Mouse (Mus musculus) kidney, adult 11 months (tissue): Measurements from ENCODE around the gene Fas.

ENCODE experiments used
- DNase-seq: peaks from one replicate; pipeline ENCODE4 v3.0.0; 2022

Gene Fas

DNA sequence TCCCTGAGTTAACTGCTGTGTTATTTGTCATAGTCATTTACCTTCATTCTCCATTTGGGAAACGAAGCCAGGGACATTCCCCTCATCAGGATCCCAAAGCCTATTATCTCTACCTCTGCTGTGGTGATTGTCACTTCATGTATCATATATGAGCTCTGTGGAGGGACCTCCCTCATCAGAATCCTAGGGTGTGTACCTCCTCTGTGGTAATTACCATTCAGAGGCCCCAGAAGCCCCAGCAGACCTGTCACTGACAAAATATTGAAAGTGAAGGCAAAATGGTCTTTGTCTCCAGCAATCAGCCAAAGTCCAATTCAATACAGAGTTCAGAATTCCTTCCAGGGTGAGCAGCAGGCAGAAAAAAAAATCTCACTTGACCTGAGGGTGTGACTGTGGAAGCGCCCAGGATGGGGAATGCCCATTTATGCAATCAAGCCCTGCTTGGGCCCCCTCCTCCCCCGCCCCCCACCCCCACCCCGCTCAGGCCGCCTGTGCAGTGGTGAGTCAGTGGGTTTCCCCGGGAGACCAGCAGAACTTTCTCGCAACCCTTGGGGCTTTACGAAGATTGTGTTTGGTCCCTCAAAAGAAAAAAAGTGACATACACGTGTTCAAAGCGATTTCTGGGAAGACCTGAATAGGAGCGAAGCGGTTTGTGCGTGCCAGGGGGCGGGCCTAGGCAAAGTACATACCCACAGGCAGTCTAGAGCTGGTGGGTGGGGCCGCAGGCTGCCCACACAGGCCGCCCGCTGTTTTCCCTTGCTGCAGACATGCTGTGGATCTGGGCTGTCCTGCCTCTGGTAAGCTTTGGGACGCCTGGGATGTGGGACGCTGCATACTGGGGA is at the start of gene Fas:
Fas (plus strand) TSS at position 719 of the 842 bp plus-strand sequence.
- DNase-seq: peak; percentile 83

DNA sequence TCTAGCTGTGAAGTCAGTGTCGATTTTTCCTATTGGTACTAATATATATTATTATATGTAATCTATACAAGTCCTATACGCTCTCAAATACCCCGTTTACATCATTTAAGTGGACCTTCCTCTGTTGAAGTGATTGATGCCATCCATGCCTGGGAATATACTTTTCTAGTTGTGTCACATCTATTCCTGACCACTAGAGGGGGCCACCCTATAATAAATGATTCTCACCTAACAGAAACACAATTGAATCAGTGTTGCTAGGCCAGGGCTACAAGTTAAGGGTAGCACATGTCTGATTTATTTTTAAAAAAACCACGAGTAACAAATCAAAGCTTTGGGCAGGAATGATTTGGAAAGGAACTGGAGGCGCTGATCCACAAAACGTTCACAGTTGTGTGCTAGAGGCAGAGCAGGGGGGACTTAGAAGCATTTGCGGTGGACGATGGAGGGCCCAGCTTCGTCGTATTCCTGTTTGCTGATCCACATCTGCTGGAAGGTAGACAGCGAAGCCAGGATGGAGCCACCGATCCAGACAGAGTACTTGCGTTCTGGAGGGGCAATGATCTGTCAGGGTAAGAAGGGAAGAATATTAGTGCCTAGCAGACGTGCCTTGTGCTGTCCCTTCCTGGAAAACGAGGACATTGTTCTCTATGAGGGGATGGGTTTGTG is 49.1 kb upstream of the Fas start:
- DNase-seq: no peak

DNA sequence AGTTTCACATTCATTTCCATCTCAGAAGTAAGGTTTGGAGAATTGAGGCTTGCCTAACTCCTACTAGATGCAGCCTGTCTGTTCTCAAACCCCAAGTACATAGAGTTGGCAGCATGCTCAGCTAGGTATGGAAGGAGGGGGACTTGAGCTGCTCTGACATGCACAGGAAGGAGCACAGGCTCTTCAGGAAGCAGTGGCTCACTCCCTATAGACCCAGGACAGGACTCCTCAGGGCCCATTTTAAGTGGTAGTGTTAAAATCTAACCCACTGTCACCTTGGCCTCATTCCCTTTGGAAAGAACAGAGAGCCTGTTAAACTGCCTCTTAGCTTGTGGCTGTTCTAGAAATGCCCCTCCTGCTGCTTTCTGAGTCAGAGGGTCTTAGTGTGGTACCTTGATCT is 47.5 kb upstream of the Fas start:
- DNase-seq: no peak

DNA sequence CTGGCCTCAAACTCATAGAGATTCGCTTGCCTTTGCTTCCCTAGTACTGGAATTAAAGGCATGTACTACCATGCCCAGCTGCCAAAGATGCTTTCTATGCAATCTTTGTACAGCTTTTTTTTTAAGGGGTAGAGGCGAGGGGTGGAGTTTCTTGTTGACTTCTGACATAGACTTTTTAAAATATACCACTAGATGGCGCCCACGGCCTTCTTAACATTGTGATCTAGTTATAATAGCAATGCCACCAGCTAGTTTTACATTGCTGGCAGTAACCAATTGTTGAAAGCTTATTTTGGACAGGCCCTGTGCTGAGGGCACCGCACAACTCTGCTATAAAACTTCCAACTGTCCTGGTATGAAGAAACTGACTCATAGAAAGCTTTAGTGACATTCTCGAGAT is 46.4 kb upstream of the Fas start:
- peak; percentile 40 for DNase-seq

DNA sequence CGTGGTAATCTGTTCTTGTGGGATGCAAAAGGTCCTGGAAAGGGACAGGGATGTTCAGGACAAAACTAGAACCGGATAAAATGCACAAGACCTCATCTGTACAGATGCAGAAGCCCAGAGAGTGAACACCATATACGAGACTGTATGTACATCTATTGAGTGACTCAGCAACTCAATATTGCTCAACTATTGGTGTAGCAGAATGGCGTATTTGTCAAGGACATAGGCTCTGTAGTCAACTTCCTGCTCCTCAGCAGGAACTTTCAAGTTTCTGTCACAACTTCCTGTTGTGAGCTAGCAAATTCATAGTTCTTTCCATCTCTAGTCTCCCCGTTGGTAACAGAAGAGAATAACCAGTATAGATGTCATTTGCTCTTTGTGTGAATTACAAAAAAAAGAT is 41.9 kb upstream of the Fas start:
- DNase-seq: no peak

DNA sequence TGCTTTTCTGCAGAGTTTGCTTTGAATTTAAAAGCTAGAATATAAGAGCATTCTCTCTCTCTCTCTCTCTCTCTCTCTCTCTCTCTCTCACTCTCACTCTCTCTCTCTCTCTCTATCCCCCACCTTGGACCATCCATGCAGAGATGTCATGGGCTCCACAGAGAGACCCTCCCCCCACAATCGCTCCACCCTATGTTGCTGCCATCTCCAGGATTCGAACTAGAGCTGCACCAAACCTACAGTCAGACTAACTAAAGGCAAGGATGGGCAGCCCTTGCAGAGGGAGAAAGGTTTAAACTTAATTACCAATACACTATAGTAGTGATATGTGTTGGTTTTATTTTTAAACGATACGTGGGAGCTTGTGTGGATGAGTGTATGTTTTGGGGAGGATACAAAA is 39.8 kb upstream of the Fas start:
- DNase-seq: no peak

DNA sequence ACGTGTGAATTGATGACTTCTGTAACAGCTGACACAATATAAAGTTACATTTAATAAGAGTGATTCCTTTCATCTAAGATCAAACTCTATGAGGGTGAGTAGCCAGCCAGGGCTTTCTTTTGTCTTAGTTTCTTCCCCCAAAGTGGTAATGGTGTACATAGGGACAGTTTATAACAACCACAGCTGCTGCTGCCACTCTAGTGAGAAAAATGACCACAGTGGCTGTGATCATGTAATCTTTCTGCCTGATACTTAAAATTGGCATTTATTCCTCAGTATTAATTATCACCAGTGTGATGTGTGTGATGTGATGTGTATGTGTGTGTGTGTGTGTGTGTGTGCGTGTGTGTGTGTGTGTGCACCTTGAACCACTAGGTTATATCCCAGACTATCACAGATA is 38.6 kb upstream of the Fas start:
- DNase-seq: no peak

DNA sequence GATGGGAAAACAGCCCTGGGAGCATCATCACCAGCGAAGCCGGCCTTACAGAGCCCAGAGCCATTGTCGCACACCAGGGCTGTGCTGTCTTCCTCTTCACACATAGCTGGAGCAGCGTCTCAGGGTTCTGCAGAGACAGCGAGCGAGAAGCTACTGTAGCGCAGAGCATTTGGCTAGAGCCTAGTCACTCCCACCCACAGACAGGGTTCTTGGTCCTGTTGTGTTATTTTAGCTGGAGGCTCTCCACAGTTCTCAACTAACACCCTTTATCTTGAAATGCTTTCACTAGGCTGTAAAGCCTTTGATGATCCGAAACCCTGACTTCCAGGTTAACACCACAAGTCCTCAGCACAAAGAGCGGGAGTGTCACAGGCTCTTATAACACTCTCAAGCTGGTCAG is 38.0 kb upstream of the Fas start:
- DNase-seq: no peak

DNA sequence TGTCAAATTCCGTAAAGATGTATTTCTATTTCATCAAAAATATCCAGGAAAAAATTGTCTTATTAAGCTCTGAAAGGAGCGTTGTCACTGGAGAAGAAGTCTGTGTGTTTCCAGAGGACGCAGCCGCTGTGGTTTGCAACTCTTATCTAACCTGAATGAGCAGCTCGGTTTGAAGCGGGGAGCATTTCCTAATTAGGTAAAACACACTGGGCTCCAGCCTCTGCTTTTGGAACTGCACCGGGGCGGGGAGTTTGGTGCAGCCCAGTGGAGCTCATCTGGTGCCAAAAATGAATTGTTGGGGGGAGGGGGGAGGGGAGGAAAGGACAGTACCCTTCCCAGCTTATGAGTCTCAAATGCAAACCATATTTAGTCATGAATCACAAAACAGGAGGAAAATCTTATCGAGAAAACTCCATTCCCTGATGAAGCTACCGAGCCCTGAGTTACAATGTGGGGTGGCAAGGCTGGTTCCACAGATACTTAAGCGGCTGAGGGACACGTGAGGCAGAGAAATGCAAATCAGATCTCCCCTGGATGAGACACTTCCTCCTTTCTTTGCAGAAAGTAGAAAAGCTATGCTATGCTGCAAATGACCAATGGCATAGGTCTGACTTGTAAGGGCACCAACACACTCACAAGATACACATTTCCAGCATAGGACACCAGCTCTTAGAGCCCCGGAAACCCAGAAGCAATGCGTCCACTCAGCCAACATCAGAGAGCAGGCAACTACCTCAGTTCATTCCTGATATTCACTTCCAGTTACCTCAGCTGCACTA is 36.2 kb upstream of the Fas start:
- DNase-seq: no peak

DNA sequence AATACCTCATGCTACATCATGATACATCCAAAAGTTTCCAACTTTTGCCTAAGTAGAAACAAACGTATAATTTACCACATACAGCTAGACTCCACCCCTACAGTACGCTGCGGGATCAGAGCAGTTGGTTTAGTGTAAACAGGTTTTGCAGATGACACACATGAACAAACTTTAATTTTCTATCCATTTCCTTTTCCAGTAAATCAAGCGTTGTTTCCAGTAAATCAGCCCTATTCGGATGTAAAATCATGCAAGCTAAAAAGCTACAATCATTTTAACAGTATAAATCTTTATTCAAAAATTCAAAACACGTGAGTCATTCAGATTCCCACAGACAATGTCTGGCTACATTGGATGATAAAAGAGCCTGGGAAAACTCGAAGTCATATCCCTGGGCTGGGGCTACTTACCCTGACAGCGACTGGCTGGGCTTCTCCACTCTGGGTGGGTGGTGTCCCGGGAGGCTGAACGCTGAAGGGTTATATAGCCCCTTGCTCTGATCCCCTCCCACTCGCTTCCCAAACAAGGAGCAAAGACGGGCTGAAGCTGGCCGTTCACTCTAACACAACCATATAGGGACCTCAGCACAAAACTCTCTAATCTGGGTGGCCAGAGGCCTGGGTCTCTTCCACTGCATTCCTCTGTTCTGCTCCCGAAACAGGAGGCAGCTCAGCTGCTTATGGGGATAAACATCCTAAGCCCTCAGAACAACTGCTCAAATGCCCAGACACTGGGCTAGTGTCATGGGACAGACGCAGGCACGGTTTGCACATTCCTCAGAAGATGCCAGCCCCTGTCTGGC is 35.4 kb upstream of the Fas start, which contains the start of gene Acta2:
Acta2 (minus strand) TSS at position 711 of the 802 bp plus-strand sequence.
- DNase-seq: no peak

DNA sequence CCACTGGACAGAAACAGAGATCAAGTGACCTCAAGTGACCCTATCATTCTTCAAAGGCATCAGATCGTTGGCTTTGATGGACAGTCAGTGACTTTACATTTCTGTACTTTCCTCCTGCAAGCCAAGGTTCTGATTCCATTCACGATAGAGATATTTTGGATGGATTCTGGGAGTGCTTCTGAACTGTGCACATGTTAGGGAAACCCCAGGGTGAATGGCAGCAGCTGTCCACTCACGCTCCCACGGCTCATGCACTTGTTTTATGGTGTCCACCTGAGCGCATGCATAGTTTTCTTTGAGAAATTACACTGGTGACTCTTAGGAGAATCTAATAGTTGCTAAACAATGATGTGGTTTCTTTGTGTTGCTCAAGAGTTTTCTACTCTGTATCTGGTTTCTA is 34.3 kb upstream of the Fas start:
- DNase-seq: no peak

DNA sequence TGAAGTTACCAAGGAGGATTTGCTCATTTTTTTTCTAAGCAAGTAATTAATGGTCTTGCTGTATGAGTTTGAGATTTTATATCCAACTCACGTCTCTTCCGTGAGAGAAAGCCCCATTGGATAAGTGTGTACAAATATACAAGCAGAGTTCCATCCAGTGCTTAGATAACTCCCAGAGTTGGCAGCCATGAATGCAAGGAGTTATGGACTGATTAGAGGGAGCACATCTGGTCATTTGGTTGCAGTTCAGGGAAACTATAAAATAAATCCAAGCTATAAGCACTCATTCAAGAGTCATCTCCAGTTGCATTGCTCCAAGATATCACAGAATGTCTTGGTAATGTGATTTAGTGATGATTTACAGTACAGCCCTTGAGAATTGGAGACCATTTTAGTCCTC is 33.5 kb upstream of the Fas start:
- DNase-seq: no peak

DNA sequence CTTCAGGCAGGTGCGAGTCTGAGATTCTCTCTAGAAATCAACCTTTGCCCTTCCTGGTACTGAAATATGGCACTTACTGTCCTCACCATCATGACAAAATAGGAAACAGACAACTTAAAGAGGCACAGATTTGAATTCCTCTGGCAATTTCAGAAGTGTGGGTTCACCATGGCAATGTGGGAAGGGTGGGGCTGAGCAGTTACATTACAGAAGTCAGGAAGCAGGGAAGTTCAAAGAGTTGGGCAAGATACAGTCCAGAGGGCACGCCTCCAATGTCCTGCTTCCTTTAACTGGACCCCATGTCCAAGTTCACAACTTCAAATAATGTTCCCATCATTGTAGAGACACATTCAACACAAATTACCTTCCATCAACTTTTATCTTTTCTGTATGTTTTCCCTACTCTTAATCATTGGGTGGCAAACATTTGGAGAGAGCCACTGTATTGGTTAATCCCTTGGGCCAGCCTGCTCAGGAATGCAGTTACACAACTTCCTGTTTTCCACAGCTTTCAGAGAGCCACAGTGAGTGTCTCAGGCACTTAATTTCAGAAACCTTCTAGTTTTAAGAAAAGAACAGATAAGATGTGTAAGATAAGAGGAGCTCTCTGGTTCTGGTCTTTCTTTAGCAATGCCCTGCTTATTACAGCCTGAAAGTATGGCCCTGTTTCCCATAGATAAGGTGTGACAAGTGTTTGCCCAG is 28.0 kb upstream of the Fas start:
- DNase-seq: no peak

DNA sequence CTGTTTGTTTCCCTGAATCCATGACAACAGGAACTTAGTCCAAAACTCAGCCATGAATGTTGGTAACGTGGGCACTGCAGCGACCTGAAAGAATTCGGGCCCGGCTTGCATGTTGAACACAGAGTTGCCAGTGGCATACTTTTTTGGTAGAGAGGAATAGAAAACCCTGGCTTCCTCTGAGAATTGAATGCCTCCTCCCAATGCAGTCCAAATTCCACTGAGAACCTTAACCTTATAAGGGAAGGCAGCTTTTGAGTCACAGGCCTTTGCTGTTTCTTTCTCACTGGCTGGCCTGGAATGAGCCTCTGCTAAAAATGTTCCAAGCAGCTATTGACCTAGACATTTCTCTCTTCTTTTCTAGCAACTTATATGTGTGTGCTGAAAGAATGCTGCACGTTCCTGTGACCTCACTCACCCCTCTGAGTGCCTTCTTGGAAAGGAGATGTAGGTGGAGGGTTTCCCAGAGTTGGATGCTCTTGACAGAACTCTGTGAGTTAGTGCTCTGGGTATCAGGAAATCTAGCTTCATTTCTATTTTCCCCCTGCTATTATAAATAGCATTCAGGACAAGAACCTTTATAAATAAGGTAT is 24.8 kb upstream of the Fas start:
- DNase-seq: no peak

DNA sequence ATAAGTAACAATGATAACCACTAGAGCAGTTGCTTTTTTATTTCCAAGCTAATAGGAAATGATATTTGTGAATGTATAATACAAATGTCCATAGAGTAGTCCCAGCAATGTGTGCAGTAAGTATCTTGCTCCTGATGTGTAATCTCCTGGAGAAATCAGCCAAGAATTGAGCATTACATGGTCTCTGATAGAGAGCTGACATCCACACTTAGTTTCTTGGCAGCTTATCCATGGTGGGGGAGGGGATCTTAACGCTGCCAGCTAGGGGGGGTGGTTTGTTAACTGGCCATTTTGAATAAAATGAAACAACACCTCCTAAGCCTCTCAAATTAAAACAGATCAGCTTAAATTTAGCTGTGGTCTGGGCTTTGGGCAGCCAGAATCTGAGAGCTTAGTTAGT is 21.5 kb upstream of the Fas start:
- DNase-seq: no peak

DNA sequence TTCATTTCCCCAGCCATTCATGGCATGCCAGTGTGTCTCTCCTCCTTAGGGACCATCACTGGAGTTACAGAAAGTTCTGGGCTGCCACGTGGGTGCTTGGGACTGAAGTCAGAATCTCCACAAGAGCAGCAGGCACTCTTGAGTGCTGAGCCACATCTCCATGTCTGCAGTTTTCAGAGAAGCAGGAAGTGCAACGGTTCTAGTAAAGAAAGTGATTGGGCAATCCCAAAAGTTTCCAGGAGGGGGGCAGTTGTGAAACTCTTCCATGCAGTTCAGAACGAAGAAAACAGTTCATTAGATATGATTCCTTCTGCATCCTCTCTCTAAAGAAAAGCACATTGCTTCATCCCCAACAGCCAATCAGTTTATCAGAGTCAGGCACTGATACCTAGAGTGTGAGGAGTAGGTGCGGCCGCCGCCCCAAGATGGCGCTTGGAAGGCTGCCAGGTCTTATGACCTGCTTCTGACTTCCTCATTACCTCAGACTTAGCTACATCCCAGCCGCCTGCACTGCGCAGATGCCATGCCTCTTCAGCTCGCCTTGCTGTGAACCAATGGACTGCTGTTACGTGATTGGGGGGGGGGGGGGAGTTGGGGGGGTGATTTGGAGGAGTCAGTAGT is 20.2 kb upstream of the Fas start:
- DNase-seq: no peak

DNA sequence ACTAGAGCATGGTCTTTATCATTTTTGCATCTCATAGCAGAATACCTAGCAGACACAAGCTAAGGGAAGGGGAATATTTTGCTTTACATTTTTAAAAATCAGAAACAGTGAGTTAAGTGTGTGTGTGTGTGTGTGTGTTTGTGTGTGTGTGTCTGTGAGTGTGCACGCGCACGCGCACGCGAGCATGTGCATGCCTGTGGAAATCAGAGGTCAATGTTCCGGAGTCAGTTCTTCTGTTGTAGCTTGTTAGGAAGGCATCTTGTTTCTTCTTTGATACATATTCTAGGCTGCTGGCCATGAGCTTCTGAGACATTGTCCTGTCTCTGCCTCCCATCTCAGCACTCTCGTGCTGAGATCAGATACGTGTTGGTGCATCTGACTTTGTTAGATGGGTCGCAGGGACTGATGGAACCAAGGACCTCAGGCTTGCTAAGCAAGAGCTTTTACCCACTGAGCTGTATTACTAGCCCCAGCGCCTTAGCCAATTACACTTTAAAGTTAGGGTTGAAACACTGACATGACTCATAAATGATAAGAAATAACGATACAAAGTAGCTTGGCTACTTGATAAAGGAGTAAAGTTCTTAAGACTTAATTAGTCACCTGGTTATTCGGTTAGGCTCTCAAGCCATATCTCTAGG is 19.5 kb upstream of the Fas start:
- no peak for DNase-seq

DNA sequence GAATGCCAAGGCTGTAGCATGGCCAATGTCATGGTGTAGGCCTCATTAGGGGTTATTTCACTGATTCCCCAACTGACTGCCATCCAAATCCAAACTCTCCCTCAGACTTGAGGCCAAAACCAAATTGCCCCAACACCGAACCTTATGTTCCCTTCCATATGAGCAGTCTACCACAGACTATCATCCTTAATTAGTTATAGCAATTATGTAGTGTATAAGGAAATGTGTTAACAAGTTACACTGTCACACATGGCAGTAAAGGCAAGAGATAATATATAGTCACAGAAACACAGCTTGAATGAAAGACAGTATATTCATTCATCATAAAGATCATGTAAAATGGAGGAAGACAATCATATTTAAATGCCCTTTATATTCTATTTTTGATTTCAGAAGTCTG is 17.4 kb upstream of the Fas start:
- DNase-seq: no peak

DNA sequence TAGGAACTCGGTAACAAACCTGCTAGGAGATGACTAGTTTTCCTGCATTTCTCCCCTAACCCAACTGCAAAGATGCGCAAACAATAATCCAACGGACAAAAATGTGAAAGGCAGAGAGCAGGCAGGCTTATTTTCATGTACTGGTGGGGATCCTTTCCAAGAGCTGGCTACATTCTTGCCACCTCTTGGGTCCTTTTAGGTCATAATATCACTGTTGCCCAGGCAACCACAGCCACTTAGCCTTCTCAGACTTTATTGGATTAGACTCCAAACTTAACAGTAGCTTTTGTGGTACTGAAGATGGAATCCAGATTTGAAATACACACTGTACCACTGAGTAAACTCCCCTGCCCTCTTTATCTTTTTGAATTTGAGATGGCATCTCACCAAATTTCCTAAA is 12.4 kb upstream of the Fas start:
- DNase-seq: no peak

DNA sequence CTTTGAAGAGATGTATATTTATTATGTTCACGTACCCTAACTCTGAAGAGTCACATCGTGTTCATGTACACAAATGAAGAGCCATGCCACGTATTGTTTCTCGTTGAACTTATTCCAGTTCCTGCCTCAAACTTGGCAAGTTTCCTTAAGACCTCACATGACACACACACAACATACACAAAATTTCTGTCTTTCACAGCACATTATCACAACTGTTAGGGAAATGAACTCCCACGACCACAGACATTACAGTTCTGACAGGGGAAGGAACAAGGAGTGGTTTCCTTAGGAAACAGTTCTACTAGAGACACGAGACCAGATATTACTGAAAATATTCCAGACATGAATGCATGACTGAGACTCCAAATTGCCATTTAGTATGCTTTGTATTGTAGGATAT is 6.9 kb upstream of the Fas start:
- no peak for DNase-seq

DNA sequence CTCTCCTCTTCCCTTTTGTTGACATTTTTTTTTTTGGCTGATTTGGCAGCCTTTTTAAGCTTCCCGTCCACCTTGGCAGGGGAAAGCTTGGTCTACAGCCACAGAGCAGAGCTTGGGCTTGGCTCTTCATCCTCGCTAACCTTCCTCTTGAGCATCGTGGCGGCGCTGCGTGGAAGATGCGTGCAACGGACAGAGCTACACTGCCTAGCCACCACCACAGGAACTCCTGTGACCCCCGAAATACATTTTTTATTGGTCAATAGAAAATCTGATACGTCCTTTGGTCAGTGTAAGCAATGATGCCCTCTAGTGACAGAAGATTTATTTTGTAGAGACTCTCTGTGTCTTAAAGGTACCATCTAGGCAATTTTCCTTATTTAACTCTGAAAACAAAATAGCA is 6.1 kb upstream of the Fas start:
- no peak for DNase-seq
